Mouse (Mus musculus) heart, postnatal 0 days (tissue): ENCODE results near the gene Enox1.

Experiments
- CTCF ChIP-seq: IDR thresholded peaks from 2 replicates; pipeline ENCODE4 v1.5.1; 2016; ENCODE audit warnings: antibody characterized with exemption, control low read depth, low read depth
- EP300 ChIP-seq: IDR thresholded peaks from 2 replicates; pipeline ENCODE4 v1.6.1; 2016; ENCODE audit warnings: antibody characterized with exemption, low read depth

DNA sequence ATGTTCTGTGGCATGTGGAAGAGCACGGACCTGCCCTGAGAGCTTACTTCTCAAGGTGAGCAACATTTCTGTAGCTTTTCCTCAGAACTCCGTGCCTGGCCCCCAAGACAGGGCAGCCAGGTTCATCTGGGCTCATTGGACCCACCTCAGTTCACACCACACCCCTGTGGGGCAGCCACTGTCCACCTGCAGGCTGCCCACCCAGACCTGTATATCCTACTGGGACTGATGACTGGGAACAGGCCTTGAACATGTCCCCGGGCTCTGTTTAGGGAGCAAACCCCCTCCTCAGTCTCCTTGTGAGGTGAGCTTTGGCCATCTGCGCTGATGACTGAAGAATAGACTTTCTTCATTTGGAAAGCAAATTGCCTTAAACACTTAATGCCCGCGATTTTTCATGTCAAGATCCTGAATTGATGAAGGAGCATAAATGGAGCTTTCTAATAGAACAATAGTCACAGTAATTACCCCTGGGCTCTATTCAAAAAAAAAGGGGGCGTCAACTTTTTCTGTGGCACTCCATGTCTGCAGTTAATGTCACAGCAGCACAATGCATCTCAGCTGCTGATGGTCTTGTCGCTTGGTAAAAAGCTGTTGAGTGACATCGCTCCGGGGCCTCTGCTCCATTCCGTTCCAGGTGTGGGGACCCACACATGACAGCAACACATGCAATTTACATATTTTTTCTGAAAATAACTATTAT, 436.7 kb downstream of the Enox1 start:
- TF ChIP-seq EP300, result no peak
- no peak for TF ChIP-seq CTCF
